Mouse (Mus musculus) left cerebral cortex, adult 2 months (tissue): ENCODE results near the gene Nploc4. TPM values are rescaled to one million over a fixed set of nuclear protein-coding genes. Genes with fewer than 3 reads are reported as not detected.
A peak's percentile ranks its signal among the peaks of the same experiment; 100 is the strongest.
"Not testable (repeated sequence)": the region's sequence is repeated elsewhere in the genome, so short reads cannot be mapped to it uniquely, and the experiment has no call there.

Experiments
- DNase-seq, 2 experiments: peaks; one replicate each; pipeline ENCODE4 v3.0.0; 2021 to 2022; ENCODE audit warnings: low spot score in 2 of 2, mixed read lengths in 1 of 2; ENCODE audit errors: extremely low spot score in 1 of 2
- H3K27ac ChIP-seq: fragments of 200-600 bp; 2 replicates; pipeline ENCODE4 v1.8.1; 2022
- H3K4me3 ChIP-seq: fragments of 200-600 bp; 2 replicates; pipeline ENCODE4 v1.8.1; 2022
- CTCF ChIP-seq: fragments of 200-600 bp; IDR thresholded peaks from 2 replicates; pipeline ENCODE4 v1.8.1; 2022; ENCODE audit warnings: antibody characterized with exemption, mild to moderate bottlenecking, moderate library complexity
- intact Hi-C: fragments of 180-260 bp; cut with DNase I; formaldehyde crosslinking; loops from one replicate; pipeline ENCODE4 v1.15.1; 2025
- total RNA-seq, 2 experiments: library from RNA; stranded (reverse); gene quantifications; 2 replicates each; pipeline ENCODE4 v1.2.3; 2021

Nploc4 gene
- total RNA-seq, 2 experiments from 2014 or later, result 70.9 to 72.4 TPM

- intact Hi-C loops, result no loop called here
- TF ChIP-seq CTCF, result no peak
- no peak within 1 kb of the TSS for H3K4me3 ChIP-seq
These were observed 4.8 kb upstream of the Nploc4 start, which contains the start of gene Tspan10 for GRCm38 (mm10) chr11:120442344-120442743. Gene Tspan10, plus strand, starts transcription at chr11:120442644.

GRCm38 (mm10) chr11:120437857-120438385, 413 bp upstream of the Nploc4 start:
- TF ChIP-seq CTCF, result no peak
- Histone ChIP-seq H3K27ac (peak overlapping the region; percentile 92), H3K4me3 (peak overlapping the region; percentile 95)
- DNase-seq, result no peak
- intact Hi-C loops, result no loop called here

More at GRCm38 (mm10) chr11:120442344-120442743, 4.8 kb upstream of the Nploc4 start, which contains the start of gene Tspan10:
- no peak within 1 kb of the TSS for H3K27ac ChIP-seq
- DNase-seq, result no peak

GRCm38 (mm10) chr11:120426727-120427126, 10.8 kb downstream of the Nploc4 start:
- TF ChIP-seq CTCF, result no peak
- intact Hi-C loops, result no loop called here
- no peak for DNase-seq
- Histone ChIP-seq H3K4me3 (no peak overlapping the region), H3K27ac (no peak overlapping the region)

GRCm38 (mm10) chr11:120423569-120424295, 13.8 kb downstream of the Nploc4 start:
- TF ChIP-seq CTCF, result peak; percentile 82
- intact Hi-C loops, result no loop called here
- no peak overlapping the region for H3K4me3 ChIP-seq
- DNase-seq, result peak; percentile 41 to 46
- H3K27ac ChIP-seq, result no peak overlapping the region

- no peak for TF ChIP-seq CTCF
- no peak for DNase-seq
- intact Hi-C loops, result no loop called here
- Histone ChIP-seq H3K27ac (no peak overlapping the region), H3K4me3 (no peak overlapping the region)
These were observed 14.6 kb downstream of the Nploc4 start for GRCm38 (mm10) chr11:120422651-120423568.

- H3K27ac ChIP-seq, result no peak overlapping the region
- DNase-seq, result no peak
- no peak overlapping the region for H3K4me3 ChIP-seq
- intact Hi-C loops, result no loop called here
- no peak for TF ChIP-seq CTCF
These were observed 18.9 kb downstream of the Nploc4 start for GRCm38 (mm10) chr11:120418592-120418991.

GRCm38 (mm10) chr11:120417852-120418251, 19.7 kb downstream of the Nploc4 start:
- Histone ChIP-seq H3K4me3 (no peak overlapping the region), H3K27ac (no peak overlapping the region)
- intact Hi-C loops, result no loop called here
- TF ChIP-seq CTCF, result no peak
- no peak for DNase-seq

- H3K4me3 ChIP-seq, DNase-seq, intact Hi-C loops, H3K27ac ChIP-seq: not testable (repeated sequence)
These were observed 23.9 kb downstream of the Nploc4 start for GRCm38 (mm10) chr11:120413621-120414020.

- no peak for DNase-seq
- Histone ChIP-seq H3K27ac (no peak overlapping the region), H3K4me3 (no peak overlapping the region)
- TF ChIP-seq CTCF, result no peak
- intact Hi-C loops, result no loop called here
These were observed 31.1 kb downstream of the Nploc4 start for GRCm38 (mm10) chr11:120406445-120406844.

- H3K27ac ChIP-seq, result no peak overlapping the region
- no peak for TF ChIP-seq CTCF
- intact Hi-C loops, result no loop called here
- no peak overlapping the region for H3K4me3 ChIP-seq
- no peak for DNase-seq
These were observed 31.6 kb downstream of the Nploc4 start for GRCm38 (mm10) chr11:120405867-120406266.

- intact Hi-C loops, result no loop called here
- Histone ChIP-seq H3K4me3 (no peak overlapping the region), H3K27ac (no peak overlapping the region)
- no peak for DNase-seq
- no peak for TF ChIP-seq CTCF
These were observed 32.7 kb downstream of the Nploc4 start for GRCm38 (mm10) chr11:120404814-120405213.

GRCm38 (mm10) chr11:120399319-120399718, 38.2 kb downstream of the Nploc4 start:
- no peak for DNase-seq
- TF ChIP-seq CTCF, result no peak
- Histone ChIP-seq H3K27ac (no peak overlapping the region), H3K4me3 (no peak overlapping the region)
- intact Hi-C loops, result no loop called here
